ENCODE assay signal across 32 mouse cellular contexts in the genomic region with DNA sequence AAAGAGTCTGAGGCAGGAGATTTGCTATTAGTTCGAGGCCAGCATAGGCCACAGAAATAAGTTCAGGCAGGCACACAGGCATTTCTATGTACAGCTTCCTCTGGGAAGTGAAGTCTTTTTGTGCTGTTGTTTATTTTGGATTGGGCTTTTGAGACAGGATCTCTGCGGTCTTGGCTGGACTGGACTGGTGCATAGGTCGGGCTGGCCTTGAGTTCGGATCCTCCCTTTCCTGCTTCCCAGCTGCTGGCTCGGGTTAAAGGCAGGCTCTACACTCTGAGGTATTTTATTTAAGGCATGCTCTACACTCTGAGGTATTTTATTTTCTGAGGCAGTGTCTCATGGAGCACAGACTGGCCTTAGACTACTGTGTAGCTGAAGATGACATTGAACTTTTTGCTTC. TPM values are rescaled to one million over a fixed set of nuclear protein-coding genes. Genes with fewer than 3 reads are reported as not detected.
DNase-seq lines count a peak whose midpoint lies in the region; ATAC-seq lines count a peak whose summit lies in the region.
"Had no signal": no experiment of that assay in that cellular context is flagged by ENCODE, and none has a peak within 500 bp of the region (broad histone marks: within the 10 kb centered on the region; RNA-seq: fewer than 3 reads in every experiment).

No protein-coding gene starts in this region.

- 67% methylated on average over 5 of the region's 5 CpGs for WGBS in heart, embryonic 16.5 days
- 81% methylated on average over 5 of the region's 5 CpGs for WGBS in heart, embryonic 10.5 days

- no peaks in the 10 kb centered on the region for H3K27me3 ChIP-seq in heart, embryonic 16.5 days (ENCODE audit: control insufficient read depth, insufficient read depth, low read length)
- H3K27me3 ChIP-seq in heart, embryonic 10.5 days (ENCODE audit: insufficient read depth, poor library complexity, severe bottlenecking) = no peaks in the 10 kb centered on the region
- H3K27me3 ChIP-seq: embryonic facial prominence, embryonic 15.5 days; forebrain, embryonic 12.5 days; heart, embryonic 13.5 days; limb, embryonic 12.5 days; megakaryocyte, embryonic 14.5 days; midbrain, embryonic 12.5 days; neural tube, embryonic 13.5 days; Patski had no signal

- DNase-seq in adrenal gland, adult 2 months = peak; percentile 55
- DNase-seq in adrenal gland, postnatal 25 days = no peak
- DNase-seq in heart, embryonic 10.5 days (ENCODE audit: low spot score) = no peak
- peak; percentile 9 to 36 for DNase-seq in kidney, postnatal 25 days
- no peak for DNase-seq in kidney, adult 18-20 months
- DNase-seq in adrenal gland, postnatal 36 days = peak; percentile 58 to 59
- DNase-seq: cerebellum, adult 8-10 months; cerebellum, postnatal 25 days; forebrain, postnatal 0 days; lung, postnatal 36 days; retina, postnatal 1 day; right cerebral cortex, postnatal 14 days; thymus, postnatal 4 days had no signal

- no peaks in the 10 kb centered on the region for H3K4me1 ChIP-seq in heart, embryonic 16.5 days (ENCODE audit: control insufficient read depth, insufficient read depth, low read length)
- H3K4me1 ChIP-seq in heart, embryonic 10.5 days = 0 out of 2 replicates have a peak, but pooled peaks cover 2% of the 10 kb centered on the region
- H3K4me1 ChIP-seq: embryonic facial prominence, embryonic 10.5 days; embryonic facial prominence, embryonic 15.5 days; forebrain, embryonic 12.5 days; limb, embryonic 12.5 days; midbrain, embryonic 12.5 days had no signal

- H3K4me3 ChIP-seq in heart, embryonic 16.5 days (ENCODE audit: low read length) = no peak overlapping the region
- H3K4me3 ChIP-seq in heart, embryonic 10.5 days = no peak overlapping the region
- H3K4me3 ChIP-seq: embryonic facial prominence, embryonic 10.5 days; embryonic facial prominence, embryonic 15.5 days; forebrain, embryonic 12.5 days; heart, embryonic 13.5 days; layer of hippocampus, adult 2 months; left cerebral cortex, adult 2 months; limb, embryonic 12.5 days; megakaryocyte, embryonic 14.5 days; midbrain, embryonic 12.5 days; myocyte; neural tube, embryonic 13.5 days had no signal

- no peak overlapping the region for H3K27ac ChIP-seq in heart, embryonic 16.5 days (ENCODE audit: low read length)
- H3K27ac ChIP-seq in heart, embryonic 10.5 days = no peak overlapping the region
- H3K27ac ChIP-seq: embryonic facial prominence, embryonic 10.5 days; embryonic facial prominence, embryonic 15.5 days; forebrain, embryonic 12.5 days; heart, embryonic 13.5 days; hindbrain, embryonic 14.5 days; left cerebral cortex, adult 2 months; limb, embryonic 12.5 days; midbrain, embryonic 12.5 days; neural tube, embryonic 13.5 days had no signal

- H3K4me2 ChIP-seq in heart, embryonic 16.5 days (ENCODE audit: low read depth, low read length) = no peak overlapping the region
- H3K4me2 ChIP-seq: embryonic facial prominence, embryonic 15.5 days; forebrain, embryonic 12.5 days; heart, embryonic 13.5 days; hindbrain, embryonic 14.5 days; limb, embryonic 12.5 days; liver, embryonic 11.5 days; midbrain, embryonic 12.5 days; neural tube, embryonic 13.5 days had no signal

- H3K9ac ChIP-seq in heart, embryonic 16.5 days (ENCODE audit: low read length) = no peak overlapping the region
- H3K9ac ChIP-seq: embryonic facial prominence, embryonic 15.5 days; forebrain, embryonic 12.5 days; forebrain, postnatal 0 days; heart, embryonic 13.5 days; hindbrain, embryonic 14.5 days; limb, embryonic 12.5 days; midbrain, embryonic 12.5 days; neural tube, embryonic 13.5 days had no signal

- peaks cover 13% of the 10 kb centered on the region; the same call in 1 of the 2 replicates for H3K36me3 ChIP-seq in heart, embryonic 16.5 days (ENCODE audit: control insufficient read depth, insufficient read depth)
- H3K36me3 ChIP-seq in heart, embryonic 10.5 days = peaks cover 48% of the 10 kb centered on the region

- H3K9me3 ChIP-seq in heart, embryonic 16.5 days (replicated peaks; ENCODE audit: control insufficient read depth, low read length) = no peaks in the 10 kb centered on the region
- no peaks in the 10 kb centered on the region for H3K9me3 ChIP-seq in heart, embryonic 10.5 days
- H3K9me3 ChIP-seq: embryonic facial prominence, embryonic 10.5 days; embryonic facial prominence, embryonic 15.5 days; forebrain, embryonic 12.5 days; G1E; heart, embryonic 13.5 days; limb, embryonic 12.5 days; megakaryocyte, embryonic 14.5 days; midbrain, embryonic 12.5 days; neural tube, embryonic 13.5 days had no signal

- peak; percentile 32; the same call in 1 of the 2 replicates for ATAC-seq in heart, embryonic 16.5 days (replicated peaks; ENCODE audit: extremely low read depth, insufficient read depth, low FRiP score)
- ATAC-seq: forebrain, postnatal 0 days; intestine, postnatal 0 days; Patski had no signal

RNA-seq across cellular contexts. Expression of a gene that starts 34.6 kb away (rescaled TPM):
- 100 to 1,000 TPM; 445 to 452 TPM for total RNA-seq in adrenal gland, adult 2 months (2021)
- polyA plus RNA-seq in adrenal gland, adult 2 months (2012; rRNA removed) = 353 and 354 TPM in 2 replicates
- 309 and 392 TPM in 2 replicates for total RNA-seq in adrenal gland, postnatal 25 days (2021)
- 316 and 336 TPM in 2 replicates for polyA plus RNA-seq in heart, embryonic 16.5 days (2015; fragmentation: Nextera tagmentation; extraction: Ambion mirVana)
- polyA plus RNA-seq in heart, embryonic 10.5 days (2016; fragmentation: Nextera tagmentation; extraction: Ambion mirVana) = 416 and 440 TPM in 2 replicates
- total RNA-seq in adrenal gland, postnatal 36 days (2021) = 100 to 1,000 TPM; 444 to 453 TPM

RNA-seq across cellular contexts. Expression of a gene that starts 36.4 kb away (rescaled TPM):
- total RNA-seq in adrenal gland, adult 2 months (2021) = 100 to 1,000 TPM; 184 to 322 TPM
- polyA plus RNA-seq in adrenal gland, adult 2 months (2012; rRNA removed) = 297 and 390 TPM in 2 replicates
- 294 and 306 TPM in 2 replicates for total RNA-seq in adrenal gland, postnatal 25 days (2021)
- 52.4 and 52.8 TPM in 2 replicates for polyA plus RNA-seq in heart, embryonic 16.5 days (2015; fragmentation: Nextera tagmentation; extraction: Ambion mirVana)
- 70.8 and 93.3 TPM in 2 replicates for polyA plus RNA-seq in heart, embryonic 10.5 days (2016; fragmentation: Nextera tagmentation; extraction: Ambion mirVana)
- 100 to 1,000 TPM; 175 to 310 TPM for total RNA-seq in adrenal gland, postnatal 36 days (2021)

RNA-seq across cellular contexts. Expression of a gene that starts 56.8 kb away (rescaled TPM):
- total RNA-seq in adrenal gland, adult 2 months (2021) = 10 to 100 TPM in 1 of 2 experiments, 1 to 10 TPM in 1; 7.5 to 13.1 TPM
- 79.1 and 189 TPM in 2 replicates for polyA plus RNA-seq in adrenal gland, adult 2 months (2012; rRNA removed)
- 5.1 and 7.3 TPM in 2 replicates for total RNA-seq in adrenal gland, postnatal 25 days (2021)
- polyA plus RNA-seq in heart, embryonic 16.5 days (2015; fragmentation: Nextera tagmentation; extraction: Ambion mirVana) = not detected in 2 replicates
- polyA plus RNA-seq in heart, embryonic 10.5 days (2016; fragmentation: Nextera tagmentation; extraction: Ambion mirVana) = not detected in 2 replicates
- 10 to 100 TPM in 1 of 2 experiments, 1 to 10 TPM in 1; 8.3 to 10.8 TPM for total RNA-seq in adrenal gland, postnatal 36 days (2021)
- total RNA-seq: hematopoietic stem cell, adult 5-6 weeks had no signal
- polyA plus RNA-seq: embryonic facial prominence, embryonic 10.5 days; forebrain, embryonic 12.5 days; G1E; heart, embryonic 13.5 days; limb, embryonic 12.5 days; liver, embryonic 11.5 days; myocyte; neural tube, embryonic 13.5 days; stomach, embryonic 14.5 days had no signal

Comparison
In these comparisons a context has a peak if more than half of its experiments do, and no peak if none do; other contexts are left out.
1. DNase-seq: peak in adrenal gland, adult 2 months (single experiment), kidney, postnatal 25 days (2 of 2) and adrenal gland, postnatal 36 days (2 of 2); none in adrenal gland, postnatal 25 days (single experiment), heart, embryonic 10.5 days (single experiment) and kidney, adult 18-20 months (single experiment).